Mouse (Mus musculus) cerebellum, adult 2 months (tissue): ENCODE measurements around the gene F12.

Source experiments
- CTCF ChIP-seq: fragments of 200-500 bp; IDR thresholded peaks from 2 replicates; pipeline ENCODE4 v1.5.1; 2011; ENCODE audit warnings: low read depth, mild to moderate bottlenecking, control low read depth, low read length, moderate library complexity, borderline replicate concordance; ENCODE audit not compliant: insufficient read depth
- POLR2A ChIP-seq: fragments of 200-500 bp; IDR thresholded peaks from 2 replicates; pipeline ENCODE4 v1.6.1; 2011; ENCODE audit warnings: low read length, control low read depth, borderline replicate concordance; ENCODE audit not compliant: insufficient read depth

- TF ChIP-seq CTCF (no peak), POLR2A (no peak)
Observed at GRCm38 (mm10) chr13:55465830-55466440, 39.3 kb upstream of the F12 start.
